Mouse (Mus musculus) G1E (cell line): ENCODE measurements around the gene Emilin2.

Source experiments
- CTCF ChIP-seq: IDR thresholded peaks from 2 replicates; pipeline ENCODE4 v1.5.1; 2012; ENCODE audit warnings: low read depth, low read length, inconsistent platforms, mixed read lengths
- GATA1 ChIP-seq: IDR thresholded peaks from 2 replicates; pipeline ENCODE4 v1.6.1; 2012; ENCODE audit warnings: borderline replicate concordance, low read length, inconsistent platforms, mixed read lengths
- GATA2 ChIP-seq: IDR thresholded peaks from 2 replicates; pipeline ENCODE4 v1.6.1; 2012; ENCODE audit warnings: low read depth, low read length, inconsistent platforms, borderline replicate concordance
- POLR2AphosphoS5 ChIP-seq: IDR thresholded peaks from 2 replicates; pipeline ENCODE4 v1.6.1; 2012; ENCODE audit warnings: low read depth, low read length, inconsistent platforms; ENCODE audit not compliant: insufficient replicate concordance
- TAL1 ChIP-seq: conservative IDR thresholded peaks from 2 replicates; pipeline ENCODE4 v1.6.1; 2012; ENCODE audit warnings: low read depth, low read length, inconsistent platforms, mixed read lengths

GRCm38 (mm10) chr17:71342006-71342405 lies 30.2 kb upstream of the Emilin2 start:
- TF ChIP-seq CTCF (no peak), GATA1 (no peak), TAL1 (no peak), GATA2 (no peak), POLR2AphosphoS5 (no peak)
